Mouse (Mus musculus) liver, embryonic 14.5 days (tissue): ENCODE results near the gene Saa4. TPM values are rescaled to one million over a fixed set of nuclear protein-coding genes. Genes with fewer than 3 reads are reported as not detected.

Experiments used
- ATAC-seq: fragments of 200-750 bp; cut with Nextera tagmentation; 2 replicates; pipeline ENCODE4 v1.8.0; 2017; ENCODE audit warnings: moderate number of reproducible peaks, mild to moderate bottlenecking, moderate library complexity; ENCODE audit not compliant: insufficient read depth
- DNase-seq, 3 experiments: peaks; one replicate each; pipeline ENCODE4 v3.0.0-alpha.2; 2012 to 2013; ENCODE audit warnings: low read depth in 3 of 3, low spot score in 3 of 3
- H3K27ac ChIP-seq: fragments of 300-500 bp; sonication (generic); 2 replicates; pipeline ENCODE4 v1.5.1; 2014; ENCODE audit warnings: moderate library complexity, mild to moderate bottlenecking, control low read depth, inconsistent platforms
- H3K27me3 ChIP-seq: fragments of 300-500 bp; sonication (generic); 2 replicates; pipeline ENCODE4 v1.6.1; 2014; ENCODE audit warnings: mild to moderate bottlenecking, low read length, moderate library complexity; ENCODE audit not compliant: control insufficient read depth, insufficient read depth
- H3K36me3 ChIP-seq: fragments of 300-500 bp; sonication (generic); replicated peaks from 2 replicates; pipeline ENCODE4 v1.6.1; 2014; ENCODE audit warnings: low read depth; ENCODE audit not compliant: control insufficient read depth, insufficient read depth
- H3K4me1 ChIP-seq, 2 experiments: fragments of 200-500 bp in 1 of 2; fragments of 300-500 bp in 1 of 2; sonication (generic) in 1 of 2; replicated peaks; 2 replicates each; pipeline ENCODE4 v1.6.1; 2012 to 2014; ENCODE audit warnings: antibody characterized with exemption in 1 of 2, inconsistent platforms in 1 of 2, low read length in 1 of 2; ENCODE audit not compliant: control insufficient read depth in 2 of 2, insufficient read depth in 2 of 2
- H3K4me2 ChIP-seq: fragments of 300-500 bp; sonication (generic); 2 replicates; pipeline ENCODE4 v1.6.1; 2014; ENCODE audit warnings: low read depth, mild to moderate bottlenecking, control low read depth, moderate library complexity
- H3K4me3 ChIP-seq, 2 experiments: fragments of 200-500 bp in 1 of 2; fragments of 300-500 bp in 1 of 2; sonication (generic) in 1 of 2; 2 replicates each; pipeline ENCODE4 v1.5.1; 2012 to 2014; ENCODE audit warnings: low read depth in 2 of 2, low read length in 2 of 2, mild to moderate bottlenecking in 2 of 2, control low read depth in 1 of 2, inconsistent platforms in 1 of 2, moderate library complexity in 1 of 2; ENCODE audit not compliant: insufficient read depth in 1 of 2
- H3K9ac ChIP-seq: fragments of 300-500 bp; sonication (generic); replicated peaks from 2 replicates; pipeline ENCODE4 v1.6.1; 2014; ENCODE audit warnings: mild to moderate bottlenecking, control low read depth, moderate library complexity
- H3K9me3 ChIP-seq: fragments of 300-500 bp; sonication (generic); 2 replicates; pipeline ENCODE4 v1.6.1; 2016; ENCODE audit warnings: low read length, mixed read lengths; ENCODE audit not compliant: control insufficient read depth
- CTCF ChIP-seq: IDR thresholded peaks from 2 replicates; pipeline ENCODE4 v1.5.1; 2016; ENCODE audit warnings: antibody characterized with exemption, low read depth, control low read depth
- EP300 ChIP-seq: IDR thresholded peaks from 2 replicates; pipeline ENCODE4 v1.6.1; 2016; ENCODE audit warnings: antibody characterized with exemption, low read depth
- WGBS: fragments of 180-500 bp; shearing (Covaris S2); extraction: QIAGEN DNeasy Blood & Tissue Kit; methylation state at CpG from one replicate; pipeline ENCODE4 v1.1.7; 2014; ENCODE audit not compliant: insufficient replicate concordance; 5-methylcytosine and 5-hydroxymethylcytosine counted together
- polyA plus RNA-seq, 2 experiments: library from polyadenylated mRNA; depleted of rRNA in 1 of 2; stranded (reverse) in 1 of 2; unstranded in 1 of 2; fragments of >200 nt; fragmentation: Nextera tagmentation in 1 of 2; extraction: Ambion mirVana in 1 of 2; gene quantifications; 2 replicates each; pipeline versions ENCODE4 v1.2.1 to v1.2.3; 2012 to 2014

The Saa4 gene
- polyA plus RNA-seq (2012; rRNA removed) (7.1 and 9.6 TPM in 2 replicates), polyA plus RNA-seq (2014; fragmentation: Nextera tagmentation; extraction: Ambion mirVana) (5.8 and 5.9 TPM in 2 replicates)

- peak within 1 kb of the TSS; percentile 23 to 32; a peak in 3 of 4 replicates for H3K4me3 ChIP-seq
- H3K9ac ChIP-seq, result no peak within 1 kb of the TSS
- no peaks in the 10 kb centered on the region for H3K27me3 ChIP-seq
- no peaks in the 10 kb centered on the region for H3K36me3 ChIP-seq
- 61% methylated on average over 4 of the region's 4 CpGs for WGBS
- H3K4me1 ChIP-seq, result no peaks in the 10 kb centered on the region
- TF ChIP-seq CTCF (no peak), EP300 (no peak)
- H3K27ac ChIP-seq, result no peak within 1 kb of the TSS
- peak within 1 kb of the TSS; percentile 25 for H3K4me2 ChIP-seq
- ATAC-seq (no peak), DNase-seq (no peak)
- no peaks in the 10 kb centered on the region for H3K9me3 ChIP-seq
These were observed at the start of gene Saa4 for GRCm38 (mm10) chr7:46732458-46732857. Saa4 (minus strand) TSS chr7:46732603.

- Histone ChIP-seq H3K4me3 (no peak overlapping the region), H3K36me3 (peaks cover 7% of the 10 kb centered on the region), H3K27ac (no peak overlapping the region), H3K27me3 (no peaks in the 10 kb centered on the region), H3K9ac (no peak overlapping the region), H3K9me3 (no peaks in the 10 kb centered on the region), H3K4me1 (no peaks in the 10 kb centered on the region), H3K4me2 (no peak overlapping the region)
- ATAC-seq, result no peak
- WGBS, result 43% methylated on average over 4 of the region's 4 CpGs
- peak; percentile 7 to 29 (median 28) for DNase-seq
- TF ChIP-seq CTCF (peak; percentile 92), EP300 (no peak)
These were observed 38.3 kb upstream of the Saa4 start for GRCm38 (mm10) chr7:46770706-46771105.

GRCm38 (mm10) chr7:46768451-46768850 lies 36.0 kb upstream of the Saa4 start:
- Histone ChIP-seq H3K27ac (no peak overlapping the region), H3K9me3 (no peaks in the 10 kb centered on the region), H3K4me2 (no peak overlapping the region), H3K9ac (no peak overlapping the region), H3K4me1 (no peaks in the 10 kb centered on the region), H3K36me3 (peaks cover 7% of the 10 kb centered on the region), H3K4me3 (no peak overlapping the region), H3K27me3 (no peaks in the 10 kb centered on the region)
- WGBS, result 82% methylated on average over 7 of the region's 7 CpGs
- ATAC-seq (no peak), DNase-seq (no peak)
- no peak for TF ChIP-seq CTCF
- no peak for TF ChIP-seq EP300

GRCm38 (mm10) chr7:46767371-46767770 lies 35.0 kb upstream of the Saa4 start:
- DNase-seq (no peak), ATAC-seq (no peak)
- Histone ChIP-seq H3K27ac (no peak overlapping the region), H3K9me3 (no peaks in the 10 kb centered on the region), H3K4me2 (no peak overlapping the region), H3K9ac (no peak overlapping the region), H3K4me1 (no peaks in the 10 kb centered on the region), H3K4me3 (no peak overlapping the region), H3K27me3 (no peaks in the 10 kb centered on the region), H3K36me3 (peaks cover 2% of the 10 kb centered on the region)
- no peak for TF ChIP-seq CTCF
- TF ChIP-seq EP300, result no peak

- WGBS, result 79% methylated on average over 8 of the region's 8 CpGs
- TF ChIP-seq CTCF, result no peak
- peaks cover 2% of the 10 kb centered on the region for H3K36me3 ChIP-seq
These were observed 32.3 kb upstream of the Saa4 start for GRCm38 (mm10) chr7:46764672-46765071.

More at GRCm38 (mm10) chr7:46764672-46765071, 32.3 kb upstream of the Saa4 start:
- DNase-seq (no peak), ATAC-seq (no peak)
- Histone ChIP-seq H3K27ac (no peak overlapping the region), H3K4me3 (no peak overlapping the region), H3K4me1 (0 out of 4 replicates have a peak, but pooled peaks cover 0 to 3% of the 10 kb centered on the region in 2 experiments), H3K27me3 (no peaks in the 10 kb centered on the region), H3K4me2 (no peak overlapping the region), H3K9me3 (no peaks in the 10 kb centered on the region), H3K9ac (no peak overlapping the region)
